Mouse (Mus musculus): Measurements from ENCODE around the gene Ppox. TPM values are rescaled to one million over a fixed set of nuclear protein-coding genes. Genes with fewer than 3 reads are reported as not detected.

The Ppox gene
- total and polyA plus RNA-seq, 3 experiments: 27.0 to 168 (median 53.0) TPM

- peaks cover 15% of the 10 kb centered on the region for H3K4me1 ChIP-seq (ENCODE audit: insufficient read depth, low read depth, low read length)
- DNase-seq (ENCODE audit: low spot score) (no peak), ATAC-seq (ENCODE audit: extremely low read depth, insufficient number of reproducible peaks, low FRiP score, poor library complexity, severe bottlenecking) (no peak)
- H3K9me3 ChIP-seq (replicated peaks): no peaks in the 10 kb centered on the region
- no peak overlapping the region for H3K4me3 ChIP-seq (ENCODE audit: low read depth, low read length)
- H3K36me3 ChIP-seq (replicated peaks): no peaks in the 10 kb centered on the region
- no peak for TF ChIP-seq TAL1 (conservative IDR thresholded peaks at IDR 0.05; ENCODE audit: low read depth, low read length)
- TF ChIP-seq POLR2AphosphoS5 (IDR thresholded peaks at IDR 0.05; ENCODE audit: insufficient replicate concordance, low read depth, low read length): no peak
- no peak for TF ChIP-seq GATA1 (IDR thresholded peaks at IDR 0.05; ENCODE audit: borderline replicate concordance, low read length)
- TF ChIP-seq CTCF (IDR thresholded peaks at IDR 0.05; ENCODE audit: low read depth, low read length): no peak
- no peak for TF ChIP-seq GATA2 (IDR thresholded peaks at IDR 0.05; ENCODE audit: borderline replicate concordance, low read depth, low read length)
- H3K27me3 ChIP-seq (ENCODE audit: insufficient read depth, low read length): peaks cover 35% of the 10 kb centered on the region
These were observed 17.8 kb downstream of the Ppox start for GRCm38 (mm10) chr1:171263185-171263611.

- no peak for ATAC-seq (ENCODE audit: extremely low read depth, insufficient number of reproducible peaks, low FRiP score, poor library complexity, severe bottlenecking)
- Histone ChIP-seq H3K36me3 (replicated peaks) (no peaks in the 10 kb centered on the region), H3K9me3 (replicated peaks) (no peaks in the 10 kb centered on the region), H3K4me1 (ENCODE audit: insufficient read depth, low read depth, low read length) (peaks cover 15% of the 10 kb centered on the region), H3K4me3 (ENCODE audit: low read depth, low read length) (no peak overlapping the region), H3K27me3 (ENCODE audit: insufficient read depth, low read length) (peaks cover 38% of the 10 kb centered on the region)
- DNase-seq (ENCODE audit: low spot score): no peak
- TF ChIP-seq GATA2 (IDR thresholded peaks at IDR 0.05; ENCODE audit: borderline replicate concordance, low read depth, low read length) (no peak), TAL1 (conservative IDR thresholded peaks at IDR 0.05; ENCODE audit: low read depth, low read length) (no peak), POLR2AphosphoS5 (IDR thresholded peaks at IDR 0.05; ENCODE audit: insufficient replicate concordance, low read depth, low read length) (no peak), CTCF (IDR thresholded peaks at IDR 0.05; ENCODE audit: low read depth, low read length) (no peak)
These were observed 18.3 kb downstream of the Ppox start for GRCm38 (mm10) chr1:171262594-171263130.

- Histone ChIP-seq H3K36me3 (replicated peaks) (no peaks in the 10 kb centered on the region), H3K4me3 (ENCODE audit: low read depth, low read length) (no peak overlapping the region), H3K9me3 (replicated peaks) (no peaks in the 10 kb centered on the region), H3K27me3 (ENCODE audit: insufficient read depth, low read length) (peaks cover 47% of the 10 kb centered on the region), H3K4me1 (ENCODE audit: insufficient read depth, low read depth, low read length) (peaks cover 21% of the 10 kb centered on the region)
- ATAC-seq (ENCODE audit: extremely low read depth, insufficient number of reproducible peaks, low FRiP score, poor library complexity, severe bottlenecking) (no peak), DNase-seq (ENCODE audit: low spot score) (no peak)
- TF ChIP-seq GATA2 (IDR thresholded peaks at IDR 0.05; ENCODE audit: borderline replicate concordance, low read depth, low read length) (no peak), POLR2AphosphoS5 (IDR thresholded peaks at IDR 0.05; ENCODE audit: insufficient replicate concordance, low read depth, low read length) (no peak), TAL1 (conservative IDR thresholded peaks at IDR 0.05; ENCODE audit: low read depth, low read length) (no peak), CTCF (IDR thresholded peaks at IDR 0.05; ENCODE audit: low read depth, low read length) (no peak), GATA1 (IDR thresholded peaks at IDR 0.05; ENCODE audit: borderline replicate concordance, low read length) (no peak)
These were observed 20.7 kb downstream of the Ppox start for GRCm38 (mm10) chr1:171260316-171260715.

DNA sequence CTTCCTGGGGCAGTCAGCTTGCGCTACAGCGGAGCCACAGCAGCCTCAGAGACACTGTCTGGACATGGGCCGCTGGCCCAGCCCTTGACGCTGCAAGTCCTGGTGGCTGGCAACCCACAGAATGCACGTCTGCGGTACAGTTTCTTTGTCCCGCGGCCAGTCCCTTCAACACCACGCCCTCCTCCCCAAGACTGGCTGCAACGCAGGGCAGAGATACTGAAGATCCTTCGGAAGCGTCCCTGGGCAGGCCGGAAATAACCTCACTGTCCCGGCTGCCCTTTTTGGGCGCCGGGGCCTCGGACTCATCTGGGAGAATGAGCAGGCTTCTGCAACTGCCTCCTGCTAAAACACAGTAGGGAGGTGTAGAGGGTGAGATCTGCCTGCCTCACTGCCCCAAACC lies 22.1 kb downstream of the Ppox start:
- H3K4me1 ChIP-seq (ENCODE audit: insufficient read depth, low read depth, low read length): peaks cover 21% of the 10 kb centered on the region
- no peaks in the 10 kb centered on the region for H3K9me3 ChIP-seq (replicated peaks)
- H3K27me3 ChIP-seq (ENCODE audit: insufficient read depth, low read length): peaks cover 52% of the 10 kb centered on the region
- H3K36me3 ChIP-seq (replicated peaks): no peaks in the 10 kb centered on the region
- DNase-seq (ENCODE audit: low spot score) (no peak), ATAC-seq (ENCODE audit: extremely low read depth, insufficient number of reproducible peaks, low FRiP score, poor library complexity, severe bottlenecking) (no peak)
- TF ChIP-seq POLR2AphosphoS5 (IDR thresholded peaks at IDR 0.05; ENCODE audit: insufficient replicate concordance, low read depth, low read length): no peak
- no peak for TF ChIP-seq TAL1 (conservative IDR thresholded peaks at IDR 0.05; ENCODE audit: low read depth, low read length)
- TF ChIP-seq GATA1 (IDR thresholded peaks at IDR 0.05; ENCODE audit: borderline replicate concordance, low read length): no peak
- TF ChIP-seq CTCF (IDR thresholded peaks at IDR 0.05; ENCODE audit: low read depth, low read length): no peak
- no peak for TF ChIP-seq GATA2 (IDR thresholded peaks at IDR 0.05; ENCODE audit: borderline replicate concordance, low read depth, low read length)
- H3K4me3 ChIP-seq (ENCODE audit: low read depth, low read length): no peak overlapping the region

- no peak for ATAC-seq (ENCODE audit: extremely low read depth, insufficient number of reproducible peaks, low FRiP score, poor library complexity, severe bottlenecking)
- Histone ChIP-seq H3K9me3 (replicated peaks) (no peaks in the 10 kb centered on the region), H3K27me3 (ENCODE audit: insufficient read depth, low read length) (peaks cover 58% of the 10 kb centered on the region), H3K4me3 (ENCODE audit: low read depth, low read length) (no peak overlapping the region), H3K36me3 (replicated peaks) (no peaks in the 10 kb centered on the region), H3K4me1 (ENCODE audit: insufficient read depth, low read depth, low read length) (peaks cover 21% of the 10 kb centered on the region)
- DNase-seq (ENCODE audit: low spot score): no peak
- no peak for TF ChIP-seq POLR2AphosphoS5 (IDR thresholded peaks at IDR 0.05; ENCODE audit: insufficient replicate concordance, low read depth, low read length)
- no peak for TF ChIP-seq CTCF (IDR thresholded peaks at IDR 0.05; ENCODE audit: low read depth, low read length)
- no peak for TF ChIP-seq TAL1 (conservative IDR thresholded peaks at IDR 0.05; ENCODE audit: low read depth, low read length)
- no peak for TF ChIP-seq GATA2 (IDR thresholded peaks at IDR 0.05; ENCODE audit: borderline replicate concordance, low read depth, low read length)
- no peak for TF ChIP-seq GATA1 (IDR thresholded peaks at IDR 0.05; ENCODE audit: borderline replicate concordance, low read length)
These were observed 23.2 kb downstream of the Ppox start for GRCm38 (mm10) chr1:171257781-171258180.

DNA sequence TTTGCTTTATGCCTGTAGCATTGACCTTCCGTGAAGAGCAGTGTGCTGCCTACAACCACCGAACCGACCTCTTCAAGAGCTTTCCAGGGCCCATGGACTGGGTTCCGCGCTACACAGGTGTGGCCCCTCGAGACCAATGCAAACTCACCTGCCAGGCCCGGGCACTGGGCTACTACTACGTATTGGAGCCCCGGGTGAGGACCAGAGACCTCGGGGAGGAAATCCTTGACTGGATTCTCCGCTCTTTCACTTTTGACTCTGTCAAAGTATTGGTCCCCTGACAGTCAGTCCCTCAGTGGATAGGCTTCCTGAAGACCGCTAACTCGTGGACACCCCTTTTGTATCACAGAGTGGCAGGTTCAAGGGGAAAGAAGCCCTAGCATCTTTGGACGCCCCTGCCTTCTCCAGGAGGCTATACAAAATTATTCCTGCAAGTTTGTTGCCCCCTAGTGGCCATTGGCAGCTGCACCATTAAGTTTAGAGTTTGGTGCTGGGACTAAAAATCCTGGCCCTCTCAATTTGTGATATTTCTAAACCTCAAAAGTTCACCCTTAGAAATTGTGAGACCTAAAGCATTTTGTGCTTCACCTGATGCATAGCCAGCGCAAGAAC lies 23.9 kb downstream of the Ppox start:
- peak; percentile 63; the same call in 1 of the 2 replicates for ATAC-seq (ENCODE audit: extremely low read depth, insufficient number of reproducible peaks, low FRiP score, poor library complexity, severe bottlenecking)
- Histone ChIP-seq H3K9me3 (replicated peaks) (no peaks in the 10 kb centered on the region), H3K27me3 (ENCODE audit: insufficient read depth, low read length) (peaks cover 59% of the 10 kb centered on the region), H3K4me1 (ENCODE audit: insufficient read depth, low read depth, low read length) (peaks cover 24% of the 10 kb centered on the region), H3K36me3 (replicated peaks) (no peaks in the 10 kb centered on the region), H3K4me3 (ENCODE audit: low read depth, low read length) (no peak overlapping the region)
- DNase-seq (ENCODE audit: low spot score): no peak
- peak; percentile 44; the same call in 1 of the 2 replicates for TF ChIP-seq CTCF (IDR thresholded peaks at IDR 0.05; ENCODE audit: low read depth, low read length)
- TF ChIP-seq TAL1 (conservative IDR thresholded peaks at IDR 0.05; ENCODE audit: low read depth, low read length): no peak

Data from G1E (cell line).